Mouse (Mus musculus) WW6 (cell line): ENCODE measurements around the gene Gm609.
"Not testable (repeated sequence)": the region's sequence is repeated elsewhere in the genome, so short reads cannot be mapped to it uniquely, and the experiment has no call there.

Experiments
- DNase-seq: peaks from one replicate; pipeline ENCODE4 v3.0.0-alpha.2; 2013; ENCODE audit warnings: low read depth, low spot score

Gm609 gene

DNA sequence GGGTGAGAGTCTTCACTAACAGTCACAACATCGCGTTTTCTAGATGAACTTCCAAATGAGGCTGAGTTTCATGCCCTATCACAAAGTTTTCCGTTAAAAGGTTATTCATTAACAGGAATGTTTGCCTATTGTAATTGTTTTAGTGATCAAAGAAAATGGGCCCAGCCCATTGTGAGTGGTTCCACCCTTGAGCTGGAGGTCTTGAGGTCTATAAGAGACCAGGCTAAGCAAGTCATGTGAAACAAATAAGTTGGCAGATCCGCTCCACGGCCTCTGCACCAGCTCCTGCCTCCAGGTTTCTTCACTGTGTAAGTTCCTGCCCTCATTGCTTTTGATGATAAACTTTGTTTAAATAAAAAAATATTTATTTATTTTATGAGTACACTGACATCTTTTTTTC, at the start of gene Gm609:
Gm609 (minus strand) TSS at position 43 of the 400 bp plus-strand sequence.
- no peak for DNase-seq

DNA sequence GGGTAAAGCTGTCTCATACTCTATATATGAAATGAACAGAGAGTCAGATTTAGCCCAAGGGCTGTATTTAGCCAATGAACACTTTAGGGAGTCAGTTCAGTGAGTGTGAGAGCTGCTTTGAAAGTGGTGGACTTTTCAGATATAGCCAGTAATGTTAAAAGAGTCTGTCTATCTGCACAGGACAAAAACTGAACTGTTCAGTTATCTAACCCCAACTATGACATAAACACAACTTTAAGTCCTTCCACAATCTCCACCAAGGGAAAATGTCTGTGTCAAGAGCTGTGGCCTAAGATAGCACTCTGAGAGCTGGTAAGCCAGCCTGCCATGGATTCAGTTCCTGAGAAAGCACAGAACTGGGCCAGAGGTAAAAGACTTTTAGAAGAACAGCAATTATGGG, 49.3 kb upstream of the Gm609 start:
- DNase-seq, result no peak

DNA sequence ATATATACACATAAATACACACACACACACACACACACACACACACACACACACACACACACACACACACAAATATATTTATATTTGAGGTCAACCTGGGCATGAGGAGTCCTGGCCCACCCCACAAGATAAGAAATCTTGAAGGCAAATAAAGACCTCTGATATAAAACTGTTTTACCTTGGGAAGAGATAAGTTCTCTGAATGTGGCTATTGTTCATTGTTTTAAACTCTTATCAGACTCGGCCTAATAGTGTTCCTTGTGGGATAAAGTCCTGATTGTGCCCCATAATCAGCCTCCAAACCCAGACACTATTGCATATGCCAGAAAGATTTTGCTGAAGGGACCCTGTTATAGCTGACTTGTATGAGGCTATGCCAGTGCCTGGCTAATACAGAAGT, 45.6 kb upstream of the Gm609 start:
- not testable (repeated sequence) for DNase-seq

GRCm38 (mm10) chr16:45535009-45535408, 42.2 kb upstream of the Gm609 start, which contains the start of gene Slc9c1:
Gene Slc9c1 (plus strand): TSS chr16:45535309.
- no peak for DNase-seq

DNA sequence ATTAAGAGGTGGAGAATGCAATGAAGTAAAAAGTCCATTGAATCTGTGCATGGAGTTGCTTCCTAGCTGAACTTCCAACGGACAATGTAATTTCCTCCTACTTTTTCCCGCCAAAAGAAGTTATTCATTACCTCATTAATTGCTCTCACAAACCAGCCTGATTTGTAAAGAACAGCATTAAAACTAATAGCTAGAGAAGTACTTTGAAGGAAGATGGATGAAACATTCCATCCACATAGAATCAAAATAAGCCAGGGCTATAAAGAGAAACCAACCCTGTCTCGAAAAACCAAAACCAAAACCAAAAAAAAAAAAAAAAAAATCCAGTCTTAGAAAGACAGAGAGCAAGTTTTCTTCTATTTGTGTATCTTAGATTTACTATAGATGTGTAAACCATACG, 39.2 kb upstream of the Gm609 start, which contains the start of gene Gm17783:
Gm17783 (minus strand) TSS at position 101 of the 400 bp plus-strand sequence.
- DNase-seq, result no peak

DNA sequence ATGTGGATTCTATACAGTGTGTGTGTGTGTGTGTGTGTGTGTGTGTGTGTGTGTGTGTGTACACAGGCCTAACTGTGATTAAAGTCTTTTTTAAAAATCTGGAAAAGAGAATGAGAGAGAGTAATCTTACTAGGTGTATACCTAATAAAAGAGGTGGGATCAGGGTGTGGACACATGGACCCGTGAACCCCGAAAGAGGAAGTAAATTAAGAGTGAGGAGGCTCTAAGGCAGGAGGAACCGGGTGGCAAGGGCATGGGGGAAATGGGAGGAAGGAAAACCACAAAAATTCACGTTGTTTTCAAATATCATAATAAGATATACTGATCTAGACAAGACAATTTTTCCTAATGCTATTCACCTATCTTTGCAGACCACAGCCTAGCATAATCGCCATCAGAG, 32.8 kb upstream of the Gm609 start:
- DNase-seq, result no peak

DNA sequence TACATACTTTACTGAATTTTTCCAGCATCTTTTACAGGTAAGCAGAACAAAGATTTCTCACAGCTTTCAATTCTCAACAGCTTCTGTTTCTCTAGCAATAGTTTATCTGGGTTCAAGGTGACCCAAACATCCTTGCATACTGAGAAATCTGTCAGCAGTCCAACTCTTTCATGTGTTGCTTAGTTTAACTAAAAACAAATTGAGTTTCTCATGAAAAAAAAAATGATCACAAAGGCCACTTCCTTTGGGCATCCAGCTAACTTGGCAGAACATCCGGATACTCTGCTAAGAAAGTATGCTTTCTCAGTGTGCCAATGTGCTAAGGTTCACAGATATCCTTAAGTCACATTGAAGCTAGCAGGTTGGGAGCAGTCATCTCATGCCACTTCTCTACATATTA, 2.6 kb upstream of the Gm609 start:
- no peak for DNase-seq

GRCm38 (mm10) chr16:45476991-45477390, 15.8 kb downstream of the Gm609 start:
- no peak for DNase-seq

DNA sequence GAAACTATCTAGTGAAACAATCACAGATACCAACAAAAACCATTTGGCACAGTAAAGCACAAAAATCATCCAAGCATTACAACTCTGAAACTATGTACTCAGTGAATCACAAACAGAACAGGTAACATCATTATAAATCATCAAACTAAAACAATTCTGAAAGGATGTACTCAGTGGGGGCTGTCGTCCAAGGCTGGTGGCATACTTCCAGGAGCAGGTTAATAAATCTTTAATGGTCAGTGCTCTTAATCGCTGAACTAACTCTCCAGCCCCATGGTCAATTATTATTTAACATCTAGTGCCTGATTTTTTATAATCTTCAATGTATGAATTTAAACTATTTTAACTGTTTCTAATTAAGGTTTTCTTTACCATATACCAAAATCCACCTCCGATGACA, 20.9 kb downstream of the Gm609 start:
- DNase-seq, result not testable (repeated sequence)

GRCm38 (mm10) chr16:45454762-45455161, 38.0 kb downstream of the Gm609 start:
- DNase-seq, result no peak

DNA sequence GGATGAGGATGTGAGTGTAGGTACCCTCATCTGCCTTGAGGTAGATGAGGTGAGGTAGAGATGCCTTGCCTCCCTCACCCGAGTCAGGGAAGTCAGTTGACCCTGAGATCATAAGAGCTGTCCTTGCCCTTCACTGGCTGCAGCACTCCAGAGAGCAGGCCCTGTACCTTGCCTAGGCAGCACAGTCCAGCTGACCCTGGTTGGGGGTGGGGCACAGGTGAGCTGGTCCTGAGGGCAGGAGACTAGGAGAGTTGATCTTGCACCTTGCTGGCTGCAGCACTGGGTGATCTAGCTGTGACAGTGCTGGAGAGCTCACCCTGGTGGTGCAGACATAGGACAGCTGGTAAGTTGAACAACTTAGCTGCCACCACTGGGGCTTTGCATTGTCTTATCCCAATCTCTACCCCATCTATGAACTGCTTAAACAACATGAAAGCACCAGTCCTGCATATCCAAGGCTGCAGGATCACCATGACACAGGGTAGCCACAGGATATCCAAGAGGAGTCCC, 55.5 kb downstream of the Gm609 start:
- no peak for DNase-seq

DNA sequence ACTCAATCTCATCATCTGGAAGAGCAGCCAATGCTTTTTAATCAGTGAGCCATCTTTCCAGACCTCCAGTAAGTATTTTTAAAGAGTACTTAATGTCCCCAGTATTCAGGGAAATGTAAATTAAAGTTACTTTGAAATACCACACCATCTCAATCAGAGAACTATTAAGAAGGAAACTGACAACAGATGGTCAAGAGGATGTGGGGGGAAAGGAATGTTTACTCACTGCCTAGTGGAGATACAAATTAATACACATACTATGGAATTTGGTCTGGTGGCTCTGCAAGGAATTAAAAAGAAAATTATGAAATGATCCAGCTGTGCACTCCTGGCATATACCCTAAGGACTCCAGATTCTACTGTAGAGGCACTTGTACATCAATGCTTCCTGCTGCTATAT, 57.2 kb downstream of the Gm609 start:
- DNase-seq, result no peak

DNA sequence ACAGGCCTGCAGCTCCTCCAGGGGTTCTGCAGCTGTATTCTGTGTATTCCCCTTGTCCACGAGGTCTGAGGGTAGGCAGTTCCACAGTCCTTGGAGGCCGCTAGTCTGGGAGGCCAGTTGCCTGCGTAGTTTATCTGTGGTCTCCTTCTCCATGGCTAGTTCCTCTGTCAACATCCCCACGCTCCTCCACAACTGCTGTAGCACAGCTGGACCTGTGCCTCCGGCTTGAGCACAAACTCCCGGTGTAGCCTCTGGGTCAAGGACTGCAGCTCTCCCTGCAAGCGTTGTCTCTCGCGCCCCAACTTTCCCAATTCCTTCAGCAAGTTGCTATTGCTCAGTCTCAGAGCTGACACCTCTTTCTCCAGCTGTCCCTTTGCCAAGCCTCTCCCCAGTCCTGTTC, 65.1 kb downstream of the Gm609 start:
- no peak for DNase-seq

GRCm38 (mm10) chr16:45413497-45413896, 79.3 kb downstream of the Gm609 start:
- DNase-seq, result no peak

GRCm38 (mm10) chr16:45409064-45409446, 83.7 kb downstream of the Gm609 start:
- DNase-seq, result not testable (repeated sequence)

- peak; percentile 11 for DNase-seq
Observed at GRCm38 (mm10) chr16:45408425-45409063, 84.2 kb downstream of the Gm609 start, which contains the start of gene Cd200. Gene Cd200 (minus strand): TSS chr16:45409053.

GRCm38 (mm10) chr16:45407645-45408400, 84.9 kb downstream of the Gm609 start:
- DNase-seq, result no peak

DNA sequence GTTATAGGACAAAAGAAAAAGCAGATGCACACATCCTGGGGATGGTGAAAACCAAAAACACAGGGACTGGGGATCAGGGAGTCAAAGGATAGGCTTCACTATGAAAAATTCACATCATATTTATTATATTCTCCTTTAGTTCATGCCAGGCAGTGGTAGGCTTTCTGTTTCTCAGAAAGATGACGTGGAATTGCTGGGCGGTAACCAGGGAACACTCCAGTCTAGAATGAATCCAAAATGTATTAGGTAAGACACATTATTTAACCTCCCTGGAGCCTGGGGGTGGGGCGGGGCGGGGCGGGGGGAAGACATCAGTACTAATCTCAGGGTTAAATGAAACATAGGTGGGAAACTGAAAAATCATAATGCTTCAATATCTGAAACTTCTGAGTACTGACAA, 85.7 kb downstream of the Gm609 start:
- DNase-seq, result no peak

GRCm38 (mm10) chr16:45402951-45403350, 89.8 kb downstream of the Gm609 start:
- DNase-seq, result no peak

DNA sequence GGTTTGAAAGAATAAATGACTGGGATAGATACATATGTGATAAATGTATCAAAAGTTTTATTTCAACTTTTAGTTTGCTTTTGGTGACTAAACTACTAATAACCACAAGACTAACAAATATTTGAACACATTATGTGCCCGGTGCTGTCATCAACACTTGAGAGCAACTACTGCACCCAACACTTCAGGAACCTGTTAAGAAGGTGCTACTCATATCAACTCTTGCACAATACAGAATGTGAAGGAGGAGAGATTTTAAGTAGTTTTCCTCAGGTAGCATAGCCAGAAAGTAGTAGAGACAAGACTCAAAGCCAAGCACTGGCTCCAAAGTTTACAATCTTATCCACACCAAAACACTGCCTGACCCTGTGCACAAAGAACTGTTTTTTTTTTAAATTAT, 90.7 kb downstream of the Gm609 start:
- DNase-seq, result no peak

- DNase-seq, result no peak
Observed at GRCm38 (mm10) chr16:45399947-45400555, 92.7 kb downstream of the Gm609 start.

GRCm38 (mm10) chr16:45399411-45399810, 93.4 kb downstream of the Gm609 start:
- no peak for DNase-seq
